ENCODE assay signal across 8 mouse cellular contexts in genomic region chr5:73208645-73209044, GRCm38 (mm10). TPM values are rescaled to one million over a fixed set of nuclear protein-coding genes. Genes with fewer than 3 reads are reported as not detected.
DNase-seq lines count a peak whose midpoint lies in the region; ATAC-seq and TF ChIP-seq lines count a peak whose summit lies in the region.

No protein-coding gene starts in this region.

- peaks cover 34% of the 10 kb centered on the region for H3K36me3 ChIP-seq in heart, embryonic 13.5 days
- peaks cover 2% of the 10 kb centered on the region; the same call in 1 of the 2 replicates for H3K36me3 ChIP-seq in spleen, adult 2 months (ENCODE audit: control insufficient read depth, insufficient read depth, low read length)
- H3K36me3 ChIP-seq in embryonic facial prominence, embryonic 15.5 days = no peaks in the 10 kb centered on the region
- peaks cover 43% of the 10 kb centered on the region for H3K36me3 ChIP-seq in limb, embryonic 10.5 days

- TF ChIP-seq POLR2A in spleen, adult 2 months (IDR thresholded peaks at IDR 0.05; ENCODE audit: low read depth, low read length) = no peak

- no peak for ATAC-seq in heart, embryonic 13.5 days (ENCODE audit: extremely low read depth, insufficient number of reproducible peaks, low FRiP score, low TSS enrichment)
- ATAC-seq in embryonic facial prominence, embryonic 15.5 days (ENCODE audit: insufficient number of reproducible peaks, low FRiP score, low TSS enrichment, low read depth) = no peak

- 74% methylated on average over 6 of the region's 6 CpGs for WGBS in heart, embryonic 13.5 days
- WGBS in spleen, adult 2 months = 78% methylated on average over 6 of the region's 6 CpGs
- 58% methylated on average over 6 of the region's 6 CpGs for WGBS in embryonic facial prominence, embryonic 15.5 days
- 89% methylated on average over 6 of the region's 6 CpGs for WGBS in limb, embryonic 10.5 days

- no peaks in the 10 kb centered on the region for H3K9me3 ChIP-seq in heart, embryonic 13.5 days
- no peaks in the 10 kb centered on the region for H3K9me3 ChIP-seq in embryonic facial prominence, embryonic 15.5 days (replicated peaks)
- no peaks in the 10 kb centered on the region for H3K9me3 ChIP-seq in limb, embryonic 10.5 days (replicated peaks)

- H3K27ac ChIP-seq in heart, embryonic 13.5 days (replicated peaks) = peak overlapping the region; percentile 65
- H3K27ac ChIP-seq in spleen, adult 2 months (ENCODE audit: insufficient read depth, low read length) = 0 out of 2 replicates have a peak overlapping the region, but pooled peaks have one; percentile 4
- 0 out of 2 replicates have a peak overlapping the region, but pooled peaks have one; percentile 8 for H3K27ac ChIP-seq in embryonic facial prominence, embryonic 15.5 days (replicated peaks)
- no peak overlapping the region for H3K27ac ChIP-seq in limb, embryonic 10.5 days

- no peak for TF ChIP-seq CTCF in spleen, adult 2 months (IDR thresholded peaks at IDR 0.05; ENCODE audit: extremely low read depth, insufficient read depth, insufficient read length, insufficient replicate concordance)

- H3K27me3 ChIP-seq in heart, embryonic 13.5 days (replicated peaks) = no peaks in the 10 kb centered on the region
- H3K27me3 ChIP-seq in spleen, adult 2 months (ENCODE audit: control insufficient read depth, insufficient read depth, low read length) = no peaks in the 10 kb centered on the region
- no peaks in the 10 kb centered on the region for H3K27me3 ChIP-seq in embryonic facial prominence, embryonic 15.5 days
- H3K27me3 ChIP-seq in limb, embryonic 10.5 days (ENCODE audit: low read depth, poor library complexity, severe bottlenecking) = no peaks in the 10 kb centered on the region

- DNase-seq in adrenal gland, adult 2 months = peak; percentile 34
- DNase-seq in adrenal gland, adult 8-10 months = no peak
- DNase-seq in heart, adult 9 months (ENCODE audit: low spot score in 2 of 2) = no peak
- DNase-seq in spleen, adult 2 months (ENCODE audit: low read depth in 1 of 2, low spot score in 2 of 2) = no peak
- no peak for DNase-seq in spleen, postnatal 4 days (ENCODE audit: low spot score in 2 of 2)
- DNase-seq in limb, embryonic 10.5 days (ENCODE audit: low spot score) = no peak

- H3K4me3 ChIP-seq in heart, embryonic 13.5 days = no peak overlapping the region
- no peak overlapping the region for H3K4me3 ChIP-seq in spleen, adult 2 months (ENCODE audit: extremely low read depth, insufficient read depth, insufficient read length)
- H3K4me3 ChIP-seq in embryonic facial prominence, embryonic 15.5 days (replicated peaks) = no peak overlapping the region
- H3K4me3 ChIP-seq in limb, embryonic 10.5 days = no peak overlapping the region

- peaks cover 43% of the 10 kb centered on the region for H3K4me1 ChIP-seq in heart, embryonic 13.5 days
- H3K4me1 ChIP-seq in spleen, adult 2 months (ENCODE audit: control insufficient read depth, insufficient read depth, insufficient read length) = peaks cover 26% of the 10 kb centered on the region
- peaks cover 12% of the 10 kb centered on the region; the same call in 1 of the 2 replicates for H3K4me1 ChIP-seq in embryonic facial prominence, embryonic 15.5 days
- no peaks in the 10 kb centered on the region for H3K4me1 ChIP-seq in limb, embryonic 10.5 days

- H3K9ac ChIP-seq in heart, embryonic 13.5 days = 0 out of 2 replicates have a peak overlapping the region, but pooled peaks have one; percentile 8
- H3K9ac ChIP-seq in embryonic facial prominence, embryonic 15.5 days = no peak overlapping the region

- H3K4me2 ChIP-seq in heart, embryonic 13.5 days = no peak overlapping the region
- H3K4me2 ChIP-seq in embryonic facial prominence, embryonic 15.5 days (replicated peaks) = no peak overlapping the region

RNA-seq across cellular contexts. Expression of gene Fryl, which starts 47.8 kb away (rescaled TPM):
- total RNA-seq in adrenal gland, adult 2 months (2021) = 10 to 100 TPM; 31.5 to 43.3 TPM
- polyA plus RNA-seq in adrenal gland, adult 2 months (2012; rRNA removed) = 40.7 and 41.3 TPM in 2 replicates
- total RNA-seq in adrenal gland, adult 8-10 months (2022) = 10 to 100 TPM; 39.3 to 67.3 (median 51.1) TPM
- polyA plus RNA-seq in heart, embryonic 13.5 days (2015; fragmentation: Nextera tagmentation; extraction: Ambion mirVana) = 27.3 and 28.8 TPM in 2 replicates
- 72.3 and 96.7 TPM in 2 replicates for polyA plus RNA-seq in spleen, adult 2 months (2012; rRNA removed)
- polyA plus RNA-seq in embryonic facial prominence, embryonic 15.5 days (2015; fragmentation: Nextera tagmentation; extraction: Ambion mirVana) = 30.8 and 31.3 TPM in 2 replicates
- polyA plus RNA-seq in limb, embryonic 10.5 days (2016; fragmentation: Nextera tagmentation; extraction: Ambion mirVana) = 22.4 and 22.6 TPM in 2 replicates
